Mouse (Mus musculus): Measurements from ENCODE around the gene Rad23a. TPM values are rescaled to one million over a fixed set of nuclear protein-coding genes. Genes with fewer than 3 reads are reported as not detected.

Gene Rad23a
- total and polyA plus RNA-seq, 2 experiments = 28.2 to 68.4 TPM

- no peak overlapping the region for H3K4me3 ChIP-seq (ENCODE audit: insufficient read depth, low read depth, low read length)
- TF ChIP-seq POLR2A (IDR thresholded peaks at IDR 0.05; ENCODE audit: extremely low read depth, insufficient read depth, low read length) = no peak
- TF ChIP-seq CTCF (IDR thresholded peaks at IDR 0.05; ENCODE audit: low read depth, low read length) = no peak
- H3K36me3 ChIP-seq (ENCODE audit: control insufficient read depth, insufficient read depth, low read length) = no peaks in the 10 kb centered on the region
- H3K79me2 ChIP-seq (ENCODE audit: control insufficient read depth, insufficient read depth, low read length) = peaks cover 69% of the 10 kb centered on the region
- H3K27me3 ChIP-seq (ENCODE audit: control insufficient read depth, insufficient read depth, low read length) = no peaks in the 10 kb centered on the region
- DNase-seq (ENCODE audit: extremely low read depth, low read depth, low spot score) = peak; percentile 64
- 20% methylated on average over 2 of the region's 2 CpGs for WGBS
- peak overlapping the region; percentile 39 for H3K9ac ChIP-seq (ENCODE audit: low read depth, low read length)
- peak overlapping the region; percentile 94 for H3K27ac ChIP-seq (replicated peaks; ENCODE audit: insufficient read depth, low read depth, low read length)
- H3K4me1 ChIP-seq (ENCODE audit: control insufficient read depth, insufficient read depth, low read length) = peaks cover 84% of the 10 kb centered on the region
Observed at GRCm38 (mm10) chr8:84790537-84790936, 49.9 kb downstream of the Rad23a start.

GRCm38 (mm10) chr8:84789855-84790486 lies 50.5 kb downstream of the Rad23a start:
- Histone ChIP-seq H3K27me3 (ENCODE audit: control insufficient read depth, insufficient read depth, low read length) (no peaks in the 10 kb centered on the region), H3K9ac (ENCODE audit: low read depth, low read length) (peak overlapping the region; percentile 39), H3K4me3 (ENCODE audit: insufficient read depth, low read depth, low read length) (no peak overlapping the region), H3K79me2 (ENCODE audit: control insufficient read depth, insufficient read depth, low read length) (peaks cover 69% of the 10 kb centered on the region), H3K4me1 (ENCODE audit: control insufficient read depth, insufficient read depth, low read length) (peaks cover 79% of the 10 kb centered on the region), H3K36me3 (ENCODE audit: control insufficient read depth, insufficient read depth, low read length) (no peaks in the 10 kb centered on the region), H3K27ac (replicated peaks; ENCODE audit: insufficient read depth, low read depth, low read length) (peak overlapping the region; percentile 94)
- TF ChIP-seq POLR2A (IDR thresholded peaks at IDR 0.05; ENCODE audit: extremely low read depth, insufficient read depth, low read length) (no peak), CTCF (IDR thresholded peaks at IDR 0.05; ENCODE audit: low read depth, low read length) (no peak)
- 24% methylated on average over 9 of the region's 9 CpGs for WGBS
- DNase-seq (ENCODE audit: extremely low read depth, low read depth, low spot score) = no peak

GRCm38 (mm10) chr8:84789345-84789744 lies 51.1 kb downstream of the Rad23a start:
- no peak for DNase-seq (ENCODE audit: extremely low read depth, low read depth, low spot score)
- peak overlapping the region; percentile 80 for H3K27ac ChIP-seq (replicated peaks; ENCODE audit: insufficient read depth, low read depth, low read length)
- no peaks in the 10 kb centered on the region for H3K27me3 ChIP-seq (ENCODE audit: control insufficient read depth, insufficient read depth, low read length)
- TF ChIP-seq POLR2A (IDR thresholded peaks at IDR 0.05; ENCODE audit: extremely low read depth, insufficient read depth, low read length) = no peak
- TF ChIP-seq CTCF (IDR thresholded peaks at IDR 0.05; ENCODE audit: low read depth, low read length) = no peak
- peaks cover 75% of the 10 kb centered on the region for H3K79me2 ChIP-seq (ENCODE audit: control insufficient read depth, insufficient read depth, low read length)
- H3K4me3 ChIP-seq (ENCODE audit: insufficient read depth, low read depth, low read length) = no peak overlapping the region
- 31% methylated on average over 5 of the region's 5 CpGs for WGBS
- no peaks in the 10 kb centered on the region for H3K36me3 ChIP-seq (ENCODE audit: control insufficient read depth, insufficient read depth, low read length)
- peaks cover 79% of the 10 kb centered on the region for H3K4me1 ChIP-seq (ENCODE audit: control insufficient read depth, insufficient read depth, low read length)
- H3K9ac ChIP-seq (ENCODE audit: low read depth, low read length) = peak overlapping the region; percentile 24

- H3K79me2 ChIP-seq (ENCODE audit: control insufficient read depth, insufficient read depth, low read length) = peaks cover 77% of the 10 kb centered on the region
- peak; percentile 79 for DNase-seq (ENCODE audit: extremely low read depth, low read depth, low spot score)
- H3K4me1 ChIP-seq (ENCODE audit: control insufficient read depth, insufficient read depth, low read length) = peaks cover 78% of the 10 kb centered on the region
- TF ChIP-seq CTCF (IDR thresholded peaks at IDR 0.05; ENCODE audit: low read depth, low read length) (no peak), POLR2A (IDR thresholded peaks at IDR 0.05; ENCODE audit: extremely low read depth, insufficient read depth, low read length) (no peak)
- no peaks in the 10 kb centered on the region for H3K36me3 ChIP-seq (ENCODE audit: control insufficient read depth, insufficient read depth, low read length)
- H3K9ac ChIP-seq (ENCODE audit: low read depth, low read length) = peak overlapping the region; percentile 64
- peak overlapping the region; percentile 93 for H3K27ac ChIP-seq (replicated peaks; ENCODE audit: insufficient read depth, low read depth, low read length)
- H3K27me3 ChIP-seq (ENCODE audit: control insufficient read depth, insufficient read depth, low read length) = no peaks in the 10 kb centered on the region
- peak overlapping the region; percentile 6; the same call in 1 of the 2 replicates for H3K4me3 ChIP-seq (ENCODE audit: insufficient read depth, low read depth, low read length)
- WGBS = 10% methylated on average over 11 of the region's 11 CpGs
Observed at GRCm38 (mm10) chr8:84788896-84789295, 51.6 kb downstream of the Rad23a start.

GRCm38 (mm10) chr8:84787523-84788302 lies 52.8 kb downstream of the Rad23a start:
- DNase-seq (ENCODE audit: extremely low read depth, low read depth, low spot score) = peak; percentile 75
- WGBS = 71% methylated on average over 14 of the region's 14 CpGs
- no peak overlapping the region for H3K4me3 ChIP-seq (ENCODE audit: insufficient read depth, low read depth, low read length)
- peak overlapping the region; percentile 64 for H3K9ac ChIP-seq (ENCODE audit: low read depth, low read length)
- H3K27ac ChIP-seq (replicated peaks; ENCODE audit: insufficient read depth, low read depth, low read length) = peak overlapping the region; percentile 93
- H3K79me2 ChIP-seq (ENCODE audit: control insufficient read depth, insufficient read depth, low read length) = peaks cover 71% of the 10 kb centered on the region
- no peak for TF ChIP-seq POLR2A (IDR thresholded peaks at IDR 0.05; ENCODE audit: extremely low read depth, insufficient read depth, low read length)
- TF ChIP-seq CTCF (IDR thresholded peaks at IDR 0.05; ENCODE audit: low read depth, low read length) = no peak
- no peaks in the 10 kb centered on the region for H3K27me3 ChIP-seq (ENCODE audit: control insufficient read depth, insufficient read depth, low read length)
- no peaks in the 10 kb centered on the region for H3K36me3 ChIP-seq (ENCODE audit: control insufficient read depth, insufficient read depth, low read length)
- peaks cover 67% of the 10 kb centered on the region for H3K4me1 ChIP-seq (ENCODE audit: control insufficient read depth, insufficient read depth, low read length)
